Mouse (Mus musculus) heart, postnatal 0 days (tissue): ENCODE measurements around the gene Zfp639. TPM values are rescaled to one million over a fixed set of nuclear protein-coding genes. Genes with fewer than 3 reads are reported as not detected.

Source experiments
- ATAC-seq: fragments of 200-750 bp; cut with Nextera tagmentation; 2 replicates; pipeline ENCODE4 v1.8.0; 2017; ENCODE audit warnings: low read depth, moderate number of reproducible peaks, moderate library complexity; ENCODE audit not compliant: insufficient read depth
- DNase-seq: peaks from one replicate; pipeline ENCODE4 v3.0.0-alpha.2; 2016; ENCODE audit warnings: low spot score
- H3K27ac ChIP-seq: fragments of 300-500 bp; sonication (generic); 2 replicates; pipeline ENCODE4 v1.5.1; 2014; ENCODE audit warnings: low read depth, mild to moderate bottlenecking
- H3K27me3 ChIP-seq: fragments of 300-500 bp; sonication (generic); 2 replicates; pipeline ENCODE4 v1.6.1; 2014; ENCODE audit warnings: low read length, mixed read lengths; ENCODE audit not compliant: control insufficient read depth, insufficient read depth
- H3K36me3 ChIP-seq: fragments of 300-500 bp; sonication (generic); replicated peaks from 2 replicates; pipeline ENCODE4 v1.6.1; 2014; ENCODE audit warnings: low read length, mixed read lengths; ENCODE audit not compliant: control insufficient read depth, insufficient read depth
- H3K4me1 ChIP-seq: fragments of 300-500 bp; sonication (generic); 2 replicates; pipeline ENCODE4 v1.6.1; 2014; ENCODE audit warnings: antibody characterized with exemption; ENCODE audit not compliant: control insufficient read depth, insufficient read depth
- H3K4me2 ChIP-seq: fragments of 300-500 bp; sonication (generic); 2 replicates; pipeline ENCODE4 v1.6.1; 2014; ENCODE audit warnings: low read depth, mild to moderate bottlenecking, low read length, moderate library complexity
- H3K4me3 ChIP-seq: fragments of 300-500 bp; sonication (generic); 2 replicates; pipeline ENCODE4 v1.5.1; 2014; ENCODE audit warnings: low read depth, low read length
- H3K9ac ChIP-seq: fragments of 300-500 bp; sonication (generic); replicated peaks from 2 replicates; pipeline ENCODE4 v1.6.1; 2014; ENCODE audit warnings: low read depth, low read length, mixed read lengths
- H3K9me3 ChIP-seq: fragments of 300-500 bp; sonication (generic); replicated peaks from 2 replicates; pipeline ENCODE4 v1.6.1; 2016; ENCODE audit warnings: low read length; ENCODE audit not compliant: control insufficient read depth
- CTCF ChIP-seq: IDR thresholded peaks from 2 replicates; pipeline ENCODE4 v1.5.1; 2016; ENCODE audit warnings: antibody characterized with exemption, control low read depth, low read depth
- EP300 ChIP-seq: IDR thresholded peaks from 2 replicates; pipeline ENCODE4 v1.6.1; 2016; ENCODE audit warnings: antibody characterized with exemption, low read depth
- WGBS: fragments of 180-500 bp; shearing (Covaris S2); extraction: QIAGEN DNeasy Blood & Tissue Kit; methylation state at CpG from one replicate; pipeline ENCODE4 v1.1.7; 2014; 5-methylcytosine and 5-hydroxymethylcytosine counted together
- polyA plus RNA-seq: library from polyadenylated mRNA; unstranded; fragments of >200 nt; fragmentation: Nextera tagmentation; extraction: Ambion mirVana; gene quantifications from 2 replicates; pipeline ENCODE4 v1.2.1, GENCODE M21; 2015
- total RNA-seq: library from RNA; depleted of rRNA; stranded (reverse); fragments of >200 nt; gene quantifications from 2 replicates; pipeline ENCODE4 v1.2.3, GENCODE M21; 2014; ENCODE audit warnings: low replicate concordance

Gene Zfp639
- total and polyA plus RNA-seq, 2 experiments from 2014 or later: 26.6 to 60.6 TPM

GRCm38 (mm10) chr3:32495088-32495770, 14.8 kb upstream of the Zfp639 start:
- TF ChIP-seq CTCF (no peak), EP300 (no peak)
- WGBS: 77% methylated on average over 8 of the region's 8 CpGs

GRCm38 (mm10) chr3:32495856-32496710, 14.0 kb upstream of the Zfp639 start:
- Histone ChIP-seq H3K9me3 (no peaks in the 10 kb centered on the region), H3K27me3 (no peaks in the 10 kb centered on the region), H3K4me1 (no peaks in the 10 kb centered on the region), H3K9ac (no peak overlapping the region), H3K27ac (0 out of 2 replicates have a peak overlapping the region, but pooled peaks have one; percentile 18), H3K36me3 (no peaks in the 10 kb centered on the region), H3K4me2 (no peak overlapping the region), H3K4me3 (no peak overlapping the region)
- no peak for TF ChIP-seq EP300
- no peak for TF ChIP-seq CTCF
- 59% methylated on average over 8 of the region's 8 CpGs for WGBS
- ATAC-seq (peak; percentile 6; the same call in 1 of the 2 replicates), DNase-seq (no peak)

More at GRCm38 (mm10) chr3:32495088-32495770, 14.8 kb upstream of the Zfp639 start:
- no peak overlapping the region for H3K4me2 ChIP-seq
- no peak for DNase-seq
- no peak overlapping the region for H3K9ac ChIP-seq
- no peaks in the 10 kb centered on the region for H3K9me3 ChIP-seq
- no peaks in the 10 kb centered on the region for H3K36me3 ChIP-seq
- no peaks in the 10 kb centered on the region for H3K27me3 ChIP-seq
- H3K4me1 ChIP-seq: no peaks in the 10 kb centered on the region
- H3K27ac ChIP-seq: no peak overlapping the region
- H3K4me3 ChIP-seq: no peak overlapping the region
- no peak for ATAC-seq

- no peaks in the 10 kb centered on the region for H3K27me3 ChIP-seq
- DNase-seq (no peak), ATAC-seq (0 out of 2 replicates have a peak, but pooled peaks have one; percentile 14)
- H3K9ac ChIP-seq: no peak overlapping the region
- no peak overlapping the region for H3K4me2 ChIP-seq
- H3K4me3 ChIP-seq: no peak overlapping the region
- H3K4me1 ChIP-seq: no peaks in the 10 kb centered on the region
- no peaks in the 10 kb centered on the region for H3K36me3 ChIP-seq
- 89% methylated on average over 1 of the region's 1 CpGs for WGBS
- H3K9me3 ChIP-seq: no peaks in the 10 kb centered on the region
- H3K27ac ChIP-seq: 0 out of 2 replicates have a peak overlapping the region, but pooled peaks have one; percentile 18
- TF ChIP-seq CTCF (no peak), EP300 (no peak)
Measured at GRCm38 (mm10) chr3:32496711-32497070, 13.4 kb upstream of the Zfp639 start.

GRCm38 (mm10) chr3:32500346-32500745, 9.7 kb upstream of the Zfp639 start:
- H3K9ac ChIP-seq: no peak overlapping the region
- H3K27ac ChIP-seq: no peak overlapping the region
- H3K4me3 ChIP-seq: no peak overlapping the region
- H3K4me2 ChIP-seq: no peak overlapping the region
- no peak for DNase-seq
- H3K9me3 ChIP-seq: no peaks in the 10 kb centered on the region
- TF ChIP-seq CTCF: no peak
- TF ChIP-seq EP300: no peak
- no peak for ATAC-seq
- no peaks in the 10 kb centered on the region for H3K4me1 ChIP-seq
- H3K27me3 ChIP-seq: no peaks in the 10 kb centered on the region
- 87% methylated on average over 2 of the region's 2 CpGs for WGBS
- no peaks in the 10 kb centered on the region for H3K36me3 ChIP-seq

GRCm38 (mm10) chr3:32505841-32506240, 4.2 kb upstream of the Zfp639 start:
- Histone ChIP-seq H3K27ac (no peak overlapping the region), H3K4me1 (peaks cover 4% of the 10 kb centered on the region; the same call in 1 of the 2 replicates), H3K36me3 (no peaks in the 10 kb centered on the region), H3K4me2 (no peak overlapping the region), H3K9ac (no peak overlapping the region), H3K4me3 (no peak overlapping the region), H3K9me3 (no peaks in the 10 kb centered on the region), H3K27me3 (no peaks in the 10 kb centered on the region)
- DNase-seq (no peak), ATAC-seq (no peak)
- 71% methylated on average over 3 of the region's 3 CpGs for WGBS
- TF ChIP-seq EP300 (no peak), CTCF (no peak)
